Mouse (Mus musculus): ENCODE measurements around the gene Trim46.
A peak's percentile ranks its signal among the peaks of the same experiment; 100 is the strongest.
"Not testable (repeated sequence)": the region's sequence is repeated elsewhere in the genome, so short reads cannot be mapped to it uniquely, and the experiment has no call there.

Trim46 gene

DNA sequence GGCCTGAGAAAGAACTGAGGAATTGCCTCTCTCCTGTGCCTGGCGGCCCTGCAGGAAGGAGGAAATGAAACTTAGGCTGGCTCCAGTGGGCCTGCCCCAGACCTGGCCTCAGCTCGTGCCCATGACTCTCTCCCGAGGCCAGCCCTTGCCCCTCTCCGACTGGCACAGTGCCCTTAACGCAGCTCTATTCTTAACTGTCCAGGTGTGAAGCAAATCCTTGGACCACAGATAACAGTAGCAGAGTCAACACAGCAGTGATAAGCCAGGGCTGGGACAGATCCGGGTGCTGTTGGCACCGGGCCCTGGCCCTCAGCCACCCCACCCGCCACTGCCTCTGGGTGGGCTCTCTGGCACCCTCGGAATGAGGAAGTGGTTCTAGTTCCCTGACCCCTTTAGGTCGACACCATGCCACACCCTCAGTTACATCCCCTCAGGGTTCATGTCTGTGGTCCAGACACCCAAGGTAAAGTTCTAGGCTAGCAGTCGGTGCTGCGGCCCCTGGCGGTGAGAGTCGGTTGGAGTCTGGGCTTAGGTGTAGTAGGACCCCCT, 12.5 kb downstream of the Trim46 start:
- ATAC-seq (ENCODE audit: low TSS enrichment) = no peak

- ATAC-seq (ENCODE audit: low TSS enrichment) = no peak
Measured at GRCm38 (mm10) chr3:89232614-89233013, 13.5 kb downstream of the Trim46 start.

GRCm38 (mm10) chr3:89231772-89232275, 14.3 kb downstream of the Trim46 start:
- ATAC-seq (ENCODE audit: low TSS enrichment) = no peak

- ATAC-seq (ENCODE audit: low TSS enrichment) = no peak
Measured at GRCm38 (mm10) chr3:89231345-89231744, 14.8 kb downstream of the Trim46 start.

GRCm38 (mm10) chr3:89230561-89230960, 15.5 kb downstream of the Trim46 start:
- ATAC-seq (ENCODE audit: low TSS enrichment) = no peak

DNA sequence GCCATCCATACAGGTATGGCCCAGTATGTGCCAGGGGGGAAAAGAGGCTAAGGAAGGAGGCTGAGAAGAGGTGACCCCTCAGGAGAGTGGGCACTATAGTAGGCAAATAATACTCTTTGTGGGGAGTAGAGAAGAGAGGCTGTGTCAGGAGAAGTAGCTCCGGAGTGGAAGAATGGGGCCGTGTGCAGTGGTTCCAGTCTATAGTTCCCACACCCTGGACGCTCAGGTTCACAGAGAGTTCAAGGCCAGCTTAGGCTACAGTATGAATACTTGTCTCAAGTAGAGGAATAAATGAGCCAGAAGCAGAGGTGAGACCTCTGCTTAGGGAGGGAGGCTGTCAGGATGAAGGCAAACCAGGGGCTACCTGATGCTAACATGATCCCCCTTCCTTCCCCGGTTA, 16.8 kb downstream of the Trim46 start:
- ATAC-seq (ENCODE audit: low TSS enrichment) = no peak

DNA sequence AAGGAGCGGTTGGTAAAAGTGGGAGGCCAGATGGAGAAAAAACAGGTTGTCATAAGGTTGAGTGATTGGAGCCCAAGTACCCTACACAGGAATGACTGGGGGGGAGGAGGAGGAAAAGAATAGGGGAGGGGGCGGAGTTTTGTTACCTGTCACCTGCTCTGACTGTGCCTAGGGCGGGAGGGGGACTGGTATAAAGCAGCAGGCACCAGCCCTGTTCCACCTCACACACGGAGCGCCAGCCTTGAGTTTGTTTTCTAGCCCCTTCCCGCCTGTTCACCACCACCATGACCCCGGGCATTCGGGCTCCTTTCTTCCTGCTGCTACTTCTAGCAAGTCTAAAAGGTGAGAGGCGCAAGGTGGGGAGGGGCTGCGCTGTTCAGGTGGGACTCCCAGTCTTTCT, 17.3 kb downstream of the Trim46 start, which contains the start of gene Muc1:
Gene Muc1, plus strand, starts transcription at position 222 of the 400 bp plus-strand sequence.
- no peak for ATAC-seq (ENCODE audit: low TSS enrichment)

DNA sequence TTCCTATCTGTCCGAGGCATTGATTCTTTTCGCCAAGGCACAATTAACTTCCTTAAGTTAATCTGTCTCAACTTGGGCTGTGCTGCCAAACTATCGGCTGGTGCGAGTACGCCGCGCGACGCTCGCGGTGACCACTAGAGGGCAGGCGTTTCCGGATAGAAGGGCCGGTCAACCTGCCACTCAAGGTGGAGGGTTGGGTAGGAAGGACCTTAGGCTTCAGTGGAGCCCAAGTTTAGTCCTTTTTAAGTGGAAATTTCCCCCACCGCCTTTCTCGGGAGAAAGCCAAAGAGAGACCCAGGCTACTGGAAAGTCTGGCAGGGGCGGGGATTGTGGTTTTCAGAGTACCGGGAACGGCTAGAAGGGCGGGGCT, 17.9 kb downstream of the Trim46 start:
- peak; percentile 51 for ATAC-seq (ENCODE audit: low TSS enrichment)

- ATAC-seq (ENCODE audit: low TSS enrichment) = peak; percentile 71
Measured at GRCm38 (mm10) chr3:89227307-89228179, 18.6 kb downstream of the Trim46 start.

- no peak for ATAC-seq (ENCODE audit: low TSS enrichment)
Measured at GRCm38 (mm10) chr3:89226900-89227299, 19.2 kb downstream of the Trim46 start, which contains the start of gene Mtx1. Gene Mtx1 (minus strand): TSS chr3:89227088.

GRCm38 (mm10) chr3:89226361-89226760, 19.7 kb downstream of the Trim46 start:
- ATAC-seq (ENCODE audit: low TSS enrichment) = no peak

DNA sequence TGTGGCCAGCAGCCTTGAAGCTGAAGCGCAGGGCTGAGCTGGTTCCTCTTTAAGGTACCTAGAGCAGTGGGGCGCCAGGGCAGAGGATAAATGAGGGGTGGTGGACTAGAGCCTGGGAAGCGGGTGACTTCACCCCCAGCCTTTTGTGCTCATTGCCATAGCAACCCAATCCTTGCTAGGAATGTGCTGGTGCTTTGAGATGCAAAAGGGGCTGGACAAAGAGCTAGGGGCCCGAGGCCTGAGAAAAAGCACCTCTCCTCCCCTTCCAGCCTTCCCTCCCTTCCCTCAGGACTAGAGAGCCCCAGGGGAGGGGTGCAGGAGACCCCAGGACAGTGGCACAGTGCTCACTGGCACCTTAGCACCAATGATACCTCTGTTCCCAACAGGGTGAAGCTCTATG, 20.2 kb downstream of the Trim46 start:
- 0 out of 2 replicates have a peak, but pooled peaks have one; percentile 4 for ATAC-seq (ENCODE audit: low TSS enrichment)

- ATAC-seq (ENCODE audit: low TSS enrichment) = no peak
Measured at GRCm38 (mm10) chr3:89225321-89225815, 20.7 kb downstream of the Trim46 start.

DNA sequence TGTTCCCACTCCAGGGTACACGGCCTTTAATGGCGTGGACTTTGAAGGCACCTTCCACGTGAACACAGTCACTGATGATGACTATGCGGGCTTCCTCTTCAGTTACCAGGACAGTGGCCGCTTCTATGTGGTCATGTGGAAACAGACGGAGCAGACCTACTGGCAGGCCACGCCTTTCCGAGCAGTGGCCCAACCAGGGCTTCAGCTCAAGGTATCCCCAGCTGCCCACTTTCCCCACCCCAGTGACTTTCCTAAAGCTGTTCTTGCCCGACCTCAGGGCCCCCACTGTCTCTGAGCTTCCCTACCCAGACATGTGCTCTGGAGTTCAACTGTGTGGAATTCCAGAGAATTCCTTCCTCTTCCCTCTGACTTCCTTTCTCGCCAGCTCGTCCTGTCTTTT, 21.3 kb downstream of the Trim46 start:
- no peak for ATAC-seq (ENCODE audit: low TSS enrichment)

GRCm38 (mm10) chr3:89221167-89221566, 24.9 kb downstream of the Trim46 start:
- ATAC-seq (ENCODE audit: low TSS enrichment) = peak; percentile 51; the same call in 1 of the 2 replicates

GRCm38 (mm10) chr3:89219546-89219945, 26.6 kb downstream of the Trim46 start:
- ATAC-seq (ENCODE audit: low TSS enrichment) = no peak

GRCm38 (mm10) chr3:89218271-89218670, 27.8 kb downstream of the Trim46 start:
- no peak for ATAC-seq (ENCODE audit: low TSS enrichment)

DNA sequence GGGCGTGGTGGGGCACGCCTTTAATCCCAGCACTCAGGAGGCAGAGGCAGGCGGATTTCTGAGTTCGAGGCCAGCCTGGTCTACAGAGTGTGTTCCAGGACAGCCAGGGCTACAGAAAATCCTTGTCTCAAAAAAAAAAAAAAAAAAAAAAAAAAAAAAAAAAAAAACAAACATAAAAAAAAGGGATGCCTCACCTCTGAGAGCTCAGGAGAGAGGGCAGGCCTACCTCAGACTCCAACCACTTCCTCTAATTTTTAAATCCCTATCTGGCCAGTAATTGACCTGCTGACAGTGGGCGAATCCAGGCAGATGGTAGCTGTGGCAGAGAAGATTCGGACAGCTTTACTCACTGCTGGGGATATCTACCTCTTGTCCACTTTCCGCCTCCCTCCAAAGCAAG, 29.7 kb downstream of the Trim46 start:
- ATAC-seq (ENCODE audit: low TSS enrichment) = not testable (repeated sequence)

DNA sequence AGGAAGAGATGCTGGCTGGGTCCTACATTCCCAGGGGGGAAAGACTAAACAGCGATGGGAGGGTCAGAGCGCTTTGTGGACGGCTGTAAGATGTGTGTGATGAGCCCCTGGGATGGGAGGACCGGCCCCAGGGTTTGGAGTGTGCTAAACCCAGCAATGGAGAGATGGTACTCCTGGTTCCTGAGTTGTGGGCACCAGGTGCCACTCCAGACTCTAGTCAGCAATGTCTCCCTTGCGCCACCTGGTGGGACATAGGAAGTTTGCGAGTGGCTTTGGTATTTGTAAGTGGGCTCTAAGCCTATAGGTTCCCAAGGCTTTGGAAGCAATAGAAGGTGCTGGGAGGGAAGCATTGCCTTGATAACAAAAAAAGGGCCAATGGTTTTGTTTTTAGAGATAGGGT, 30.3 kb downstream of the Trim46 start:
- ATAC-seq (ENCODE audit: low TSS enrichment) = peak; percentile 45

- ATAC-seq (ENCODE audit: low TSS enrichment) = no peak
Measured at GRCm38 (mm10) chr3:89214681-89215411, 31.3 kb downstream of the Trim46 start, which contains the start of gene Thbs3. Gene Thbs3 (plus strand): TSS chr3:89215180.

GRCm38 (mm10) chr3:89213803-89214530, 32.1 kb downstream of the Trim46 start:
- peak; percentile 80 for ATAC-seq (ENCODE audit: low TSS enrichment)

Data from frontal cortex, adult (tissue).